Mouse (Mus musculus): Measurements from ENCODE around the gene Bcl9. TPM values are rescaled to one million over a fixed set of nuclear protein-coding genes. Genes with fewer than 3 reads are reported as not detected.

The Bcl9 gene
- total and polyA plus RNA-seq, 3 experiments: 2.1 to 20.8 TPM; not detected in 1

DNA sequence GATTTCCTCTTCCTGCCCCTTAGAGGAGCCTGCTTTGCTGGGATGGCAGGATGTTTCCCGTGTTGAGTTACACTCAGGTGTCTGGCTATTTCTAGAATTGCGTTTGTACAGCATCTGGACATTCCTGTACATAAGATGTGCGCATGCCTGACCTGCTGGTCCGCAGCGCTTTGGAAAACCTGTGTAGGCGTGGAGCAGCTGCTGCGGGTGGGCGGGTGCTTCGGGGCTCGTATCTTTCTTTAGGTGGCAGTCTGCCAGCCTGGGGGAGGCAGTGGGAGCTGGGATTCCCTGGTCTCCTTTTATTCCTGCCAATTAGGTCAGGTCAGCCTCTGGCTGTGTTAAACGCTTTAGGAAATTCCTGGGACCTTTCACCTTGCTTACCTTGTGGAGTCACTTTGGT lies 39.6 kb upstream of the Bcl9 start:
- Histone ChIP-seq H3K4me3 (ENCODE audit: control insufficient read depth in 1 of 2, insufficient read depth in 1 of 2, low read depth in 2 of 2, low read length in 2 of 2) (no peak overlapping the region), H3K9me3 (replicated peaks; ENCODE audit: insufficient read depth, low read length) (no peaks in the 10 kb centered on the region), H3K79me2 (ENCODE audit: control insufficient read depth, insufficient read depth, low read length, poor library complexity) (no peaks in the 10 kb centered on the region), H3K36me3 (ENCODE audit: control insufficient read depth in 1 of 2, insufficient read depth in 2 of 2, low read length in 2 of 2) (no peaks in the 10 kb centered on the region; a peak in 1 of 4 replicates), H3K27ac (ENCODE audit: control insufficient read depth, low read depth, low read length) (no peak overlapping the region), H3K4me1 (ENCODE audit: control insufficient read depth in 1 of 2, insufficient read depth in 2 of 2, low read length in 2 of 2) (no peaks in the 10 kb centered on the region; a peak in 1 of 4 replicates), H3K9ac (ENCODE audit: control insufficient read depth, low read depth, low read length, poor library complexity, severe bottlenecking) (no peak overlapping the region), H3K27me3 (ENCODE audit: control insufficient read depth in 1 of 2, insufficient read depth in 2 of 2, low read length in 2 of 2) (peaks cover 3 to 4% of the 10 kb centered on the region in 2 experiments; a peak in 3 of 4 replicates)
- DNase-seq (ENCODE audit: low read depth, low spot score): peak; percentile 41
- TF ChIP-seq NRF1 (IDR thresholded peaks at IDR 0.05; ENCODE audit: insufficient read depth, low read depth, low read length, poor library complexity, severe bottlenecking): 0 out of 2 replicates have a peak, but pooled peaks have one; percentile 34
- no peak for TF ChIP-seq ZKSCAN1 (IDR thresholded peaks at IDR 0.05; ENCODE audit: low read depth, low read length)

- peaks cover 3 to 4% of the 10 kb centered on the region in 2 experiments; a peak in 3 of 4 replicates for H3K27me3 ChIP-seq (ENCODE audit: control insufficient read depth in 1 of 2, insufficient read depth in 2 of 2, low read length in 2 of 2)
- TF ChIP-seq ETS1 (IDR thresholded peaks at IDR 0.05; ENCODE audit: low read depth, low read length): no peak
- TF ChIP-seq JUND (IDR thresholded peaks at IDR 0.05; ENCODE audit: low read depth, low read length): no peak
- no peak for TF ChIP-seq MAZ (IDR thresholded peaks at IDR 0.05; ENCODE audit: low read depth, low read length)
- TF ChIP-seq CTCF (IDR thresholded peaks at IDR 0.05 in 2 of 3, conservative IDR thresholded peaks at IDR 0.05 in 1 of 3; ENCODE audit: control insufficient read depth in 1 of 3, insufficient read depth in 1 of 3, low read depth in 2 of 3, low read length in 3 of 3, poor library complexity in 1 of 3, severe bottlenecking in 1 of 3): no peak
- no peak for TF ChIP-seq ZC3H11A (IDR thresholded peaks at IDR 0.05; ENCODE audit: low read depth, low read length)
- TF ChIP-seq NELFE (IDR thresholded peaks at IDR 0.05; ENCODE audit: low read depth, low read length): no peak
- no peak for TF ChIP-seq EP300 (IDR thresholded peaks at IDR 0.05; ENCODE audit: low read depth in 1 of 2, low read length in 2 of 2)
- TF ChIP-seq POLR2AphosphoS2 (IDR thresholded peaks at IDR 0.05; ENCODE audit: low read length): no peak
- TF ChIP-seq CHD1 (IDR thresholded peaks at IDR 0.05; ENCODE audit: low read depth, low read length): no peak
- no peak for TF ChIP-seq RAD21 (IDR thresholded peaks at IDR 0.05; ENCODE audit: low read depth, low read length)
- TF ChIP-seq TAL1 (IDR thresholded peaks at IDR 0.05; ENCODE audit: low read length): no peak
- TF ChIP-seq SMC3 (IDR thresholded peaks at IDR 0.05; ENCODE audit: low read depth, low read length): no peak
- no peak overlapping the region for H3K27ac ChIP-seq (ENCODE audit: control insufficient read depth, low read depth, low read length)
- H3K9me3 ChIP-seq (replicated peaks; ENCODE audit: insufficient read depth, low read length): no peaks in the 10 kb centered on the region
- no peaks in the 10 kb centered on the region; a peak in 1 of 4 replicates for H3K36me3 ChIP-seq (ENCODE audit: control insufficient read depth in 1 of 2, insufficient read depth in 2 of 2, low read length in 2 of 2)
- H3K4me1 ChIP-seq (ENCODE audit: control insufficient read depth in 1 of 2, insufficient read depth in 2 of 2, low read length in 2 of 2): no peaks in the 10 kb centered on the region; a peak in 1 of 4 replicates
- H3K9ac ChIP-seq (ENCODE audit: control insufficient read depth, low read depth, low read length, poor library complexity, severe bottlenecking): no peak overlapping the region
- H3K4me3 ChIP-seq (ENCODE audit: control insufficient read depth in 1 of 2, insufficient read depth in 1 of 2, low read depth in 2 of 2, low read length in 2 of 2): no peak overlapping the region
- no peaks in the 10 kb centered on the region for H3K79me2 ChIP-seq (ENCODE audit: control insufficient read depth, insufficient read depth, low read length, poor library complexity)
- no peak for DNase-seq (ENCODE audit: low read depth, low spot score)
Observed at GRCm38 (mm10) chr3:97336331-97336730, 38.6 kb upstream of the Bcl9 start.

- no peak for DNase-seq (ENCODE audit: low read depth, low spot score)
- Histone ChIP-seq H3K27me3 (ENCODE audit: control insufficient read depth in 1 of 2, insufficient read depth in 2 of 2, low read length in 2 of 2) (peaks cover 1 to 4% of the 10 kb centered on the region in 2 experiments; a peak in 2 of 4 replicates), H3K79me2 (ENCODE audit: control insufficient read depth, insufficient read depth, low read length, poor library complexity) (no peaks in the 10 kb centered on the region), H3K27ac (ENCODE audit: control insufficient read depth, low read depth, low read length) (no peak overlapping the region), H3K4me3 (ENCODE audit: control insufficient read depth in 1 of 2, insufficient read depth in 1 of 2, low read depth in 2 of 2, low read length in 2 of 2) (no peak overlapping the region), H3K9ac (ENCODE audit: control insufficient read depth, low read depth, low read length, poor library complexity, severe bottlenecking) (no peak overlapping the region), H3K4me1 (ENCODE audit: control insufficient read depth in 1 of 2, insufficient read depth in 2 of 2, low read length in 2 of 2) (no peaks in the 10 kb centered on the region; a peak in 1 of 4 replicates), H3K36me3 (ENCODE audit: control insufficient read depth in 1 of 2, insufficient read depth in 2 of 2, low read length in 2 of 2) (no peaks in the 10 kb centered on the region; a peak in 1 of 4 replicates), H3K9me3 (replicated peaks; ENCODE audit: insufficient read depth, low read length) (no peaks in the 10 kb centered on the region)
- no peak for TF ChIP-seq USF1 (IDR thresholded peaks at IDR 0.05; ENCODE audit: low read depth, low read length)
- no peak for TF ChIP-seq TCF12 (IDR thresholded peaks at IDR 0.05; ENCODE audit: low read depth, low read length)
- TF ChIP-seq ZMIZ1 (IDR thresholded peaks at IDR 0.05; ENCODE audit: low read depth, low read length): no peak
- no peak for TF ChIP-seq NRF1 (IDR thresholded peaks at IDR 0.05; ENCODE audit: insufficient read depth, low read depth, low read length, poor library complexity, severe bottlenecking)
- TF ChIP-seq CTCF (IDR thresholded peaks at IDR 0.05 in 2 of 3, conservative IDR thresholded peaks at IDR 0.05 in 1 of 3; ENCODE audit: control insufficient read depth in 1 of 3, insufficient read depth in 1 of 3, low read depth in 2 of 3, low read length in 3 of 3, poor library complexity in 1 of 3, severe bottlenecking in 1 of 3): no peak
- no peak for TF ChIP-seq MEF2A (IDR thresholded peaks at IDR 0.05; ENCODE audit: extremely low read depth, insufficient replicate concordance, low read depth, low read length, poor library complexity, severe bottlenecking)
- no peak for TF ChIP-seq KAT2A (conservative IDR thresholded peaks at IDR 0.05; ENCODE audit: low read depth, low read length)
- no peak for TF ChIP-seq TAL1 (IDR thresholded peaks at IDR 0.05; ENCODE audit: low read length)
- no peak for TF ChIP-seq UBTF (IDR thresholded peaks at IDR 0.05; ENCODE audit: borderline replicate concordance, insufficient read depth, low read depth, low read length)
- no peak for TF ChIP-seq USF2 (IDR thresholded peaks at IDR 0.05; ENCODE audit: borderline replicate concordance in 1 of 2, insufficient read depth in 1 of 2, low read depth in 1 of 2, low read length in 2 of 2)
- TF ChIP-seq MAX (IDR thresholded peaks at IDR 0.05; ENCODE audit: low read length): no peak
- TF ChIP-seq TBP (IDR thresholded peaks at IDR 0.05; ENCODE audit: low read depth, low read length): no peak
- no peak for TF ChIP-seq CHD1 (IDR thresholded peaks at IDR 0.05; ENCODE audit: low read depth, low read length)
- TF ChIP-seq EP300 (IDR thresholded peaks at IDR 0.05; ENCODE audit: low read depth in 1 of 2, low read length in 2 of 2): no peak
- TF ChIP-seq MAFK (IDR thresholded peaks at IDR 0.05; ENCODE audit: borderline replicate concordance, low read depth, low read length): no peak
Observed at GRCm38 (mm10) chr3:97334618-97335017, 36.9 kb upstream of the Bcl9 start.
